Mouse (Mus musculus) left cerebral cortex, adult 9 months (tissue): ENCODE measurements around the gene Alox15.

Experiments used
- DNase-seq, 2 experiments: peaks; one replicate each; pipeline ENCODE4 v3.0.0; 2022; ENCODE audit warnings: low spot score in 2 of 2

Gene Alox15

GRCm38 (mm10) chr11:70309341-70309740 is 42.5 kb downstream of the Alox15 start:
- DNase-seq: peak in 1 of 2 experiments; percentile 52

- DNase-seq: no peak
Measured at GRCm38 (mm10) chr11:70308296-70308695, 43.5 kb downstream of the Alox15 start.

- no peak for DNase-seq
Measured at GRCm38 (mm10) chr11:70306159-70306558, 45.7 kb downstream of the Alox15 start.

- no peak for DNase-seq
Measured at GRCm38 (mm10) chr11:70302293-70302692, 49.5 kb downstream of the Alox15 start.

GRCm38 (mm10) chr11:70297836-70298454 is 53.9 kb downstream of the Alox15 start:
- no peak for DNase-seq

- DNase-seq: no peak
Measured at GRCm38 (mm10) chr11:70297405-70297804, 54.4 kb downstream of the Alox15 start.
